ENCODE assay signal across 22 mouse cellular contexts in the genomic region with DNA sequence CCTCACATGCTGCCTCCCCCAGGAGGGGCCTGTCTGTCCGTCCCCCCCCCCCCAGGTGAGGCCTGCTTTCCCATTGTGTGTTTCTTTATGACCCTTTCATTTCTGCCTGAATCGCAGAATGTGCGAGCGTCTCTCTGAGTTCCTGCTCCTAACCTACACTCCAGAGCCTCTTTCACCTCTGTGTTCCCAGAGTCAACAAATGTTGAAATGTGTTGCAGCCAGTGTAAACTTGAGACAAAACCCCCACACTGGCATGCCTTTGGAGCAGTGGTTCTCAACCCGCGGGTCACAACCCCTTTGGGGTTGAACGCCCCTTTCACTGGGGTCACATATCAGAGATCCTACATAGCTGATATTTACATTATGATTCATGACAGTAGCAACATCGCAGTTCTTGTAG. TPM values are rescaled to one million over a fixed set of nuclear protein-coding genes. Genes with fewer than 3 reads are reported as not detected.
DNase-seq lines count a peak whose midpoint lies in the region; ATAC-seq and TF ChIP-seq lines count a peak whose summit lies in the region.
"Had no signal": no experiment of that assay in that cellular context is flagged by ENCODE, and none has a peak within 500 bp of the region (broad histone marks: within the 10 kb centered on the region; RNA-seq: fewer than 3 reads in every experiment).

No protein-coding gene starts in this region.

- no peaks in the 10 kb centered on the region for H3K36me3 ChIP-seq in kidney, embryonic 15.5 days
- no peaks in the 10 kb centered on the region for H3K36me3 ChIP-seq in embryonic facial prominence, embryonic 10.5 days (replicated peaks)
- no peaks in the 10 kb centered on the region for H3K36me3 ChIP-seq in liver, embryonic 12.5 days
- no peaks in the 10 kb centered on the region for H3K36me3 ChIP-seq in thymus, adult 2 months (ENCODE audit: control insufficient read depth, insufficient read depth, low read length)
- H3K36me3 ChIP-seq: forebrain, embryonic 12.5 days; hindbrain, embryonic 15.5 days; limb, embryonic 13.5 days; midbrain, embryonic 15.5 days had no signal

- TF ChIP-seq CTCF in thymus, adult 2 months (IDR thresholded peaks at IDR 0.05; ENCODE audit: borderline replicate concordance, control insufficient read depth, extremely low read depth, insufficient read depth, low read length, poor library complexity) = no peak

- H3K9me3 ChIP-seq in kidney, embryonic 15.5 days (replicated peaks) = peaks cover 11% of the 10 kb centered on the region
- peaks cover 16% of the 10 kb centered on the region; the same call in 1 of the 2 replicates for H3K9me3 ChIP-seq in embryonic facial prominence, embryonic 10.5 days
- no peaks in the 10 kb centered on the region for H3K9me3 ChIP-seq in liver, embryonic 12.5 days (replicated peaks)
- H3K9me3 ChIP-seq: hindbrain, embryonic 15.5 days; limb, embryonic 13.5 days; midbrain, embryonic 15.5 days had no signal

- H3K4me2 ChIP-seq in kidney, embryonic 15.5 days = no peak overlapping the region
- no peak overlapping the region; the same call in 1 of the 2 replicates for H3K4me2 ChIP-seq in liver, embryonic 12.5 days
- H3K4me2 ChIP-seq: forebrain, embryonic 12.5 days; hindbrain, embryonic 15.5 days; limb, embryonic 13.5 days; midbrain, embryonic 15.5 days had no signal

- ATAC-seq in kidney, embryonic 15.5 days (replicated peaks; ENCODE audit: low FRiP score) = 0 out of 2 replicates have a peak, but pooled peaks have one; percentile 22
- peak; percentile 41; the same call in 1 of the 2 replicates for ATAC-seq in liver, embryonic 12.5 days
- ATAC-seq: midbrain, embryonic 15.5 days had no signal

- 74% methylated on average over 8 of the region's 8 CpGs for WGBS in kidney, embryonic 15.5 days
- WGBS in embryonic facial prominence, embryonic 10.5 days = 82% methylated on average over 8 of the region's 8 CpGs
- 74% methylated on average over 7 of the region's 8 CpGs for WGBS in liver, embryonic 12.5 days (ENCODE audit: insufficient replicate concordance)
- 88% methylated on average over 8 of the region's 8 CpGs for WGBS in thymus, adult 2 months

- H3K27me3 ChIP-seq in kidney, embryonic 15.5 days = no peaks in the 10 kb centered on the region
- peaks cover 46% of the 10 kb centered on the region for H3K27me3 ChIP-seq in embryonic facial prominence, embryonic 10.5 days (replicated peaks; ENCODE audit: low read depth, poor library complexity, severe bottlenecking)
- H3K27me3 ChIP-seq in liver, embryonic 12.5 days (replicated peaks) = peaks cover 4% of the 10 kb centered on the region; the same call in 1 of the 2 replicates
- no peaks in the 10 kb centered on the region for H3K27me3 ChIP-seq in thymus, adult 2 months (ENCODE audit: control insufficient read depth, insufficient read depth, low read length)
- H3K27me3 ChIP-seq: limb, embryonic 13.5 days; megakaryocyte, embryonic 14.5 days had no signal

- TF ChIP-seq POLR2A in thymus, adult 2 months (IDR thresholded peaks at IDR 0.05; ENCODE audit: control insufficient read depth, extremely low read depth, insufficient read depth, low read length, poor library complexity) = no peak

- peak overlapping the region; percentile 48; the same call in 1 of the 2 replicates for H3K27ac ChIP-seq in kidney, embryonic 15.5 days
- 0 out of 2 replicates have a peak overlapping the region, but pooled peaks have one; percentile 26 for H3K27ac ChIP-seq in embryonic facial prominence, embryonic 10.5 days (replicated peaks)
- peak overlapping the region; percentile 68 for H3K27ac ChIP-seq in liver, embryonic 12.5 days
- H3K27ac ChIP-seq in thymus, adult 2 months (ENCODE audit: control insufficient read depth, insufficient read depth, low read length) = no peak overlapping the region
- H3K27ac ChIP-seq: forebrain, embryonic 12.5 days; heart, adult 2 months; hindbrain, embryonic 15.5 days; limb, embryonic 13.5 days; midbrain, embryonic 15.5 days had no signal

- no peak overlapping the region for H3K9ac ChIP-seq in kidney, embryonic 15.5 days
- H3K9ac ChIP-seq in liver, embryonic 12.5 days = no peak overlapping the region
- H3K9ac ChIP-seq: forebrain, embryonic 12.5 days; hindbrain, embryonic 15.5 days; limb, embryonic 13.5 days; midbrain, embryonic 15.5 days had no signal

- DNase-seq in kidney, postnatal 36 days = no peak
- DNase-seq in embryonic facial prominence, embryonic 10.5 days (ENCODE audit: low spot score) = no peak
- peak; percentile 40 for DNase-seq in lung, postnatal 25 days (ENCODE audit: low spot score)
- no peak for DNase-seq in thymus, adult 2 months
- no peak for DNase-seq in right cerebral cortex, adult 2 months (ENCODE audit: low spot score in 2 of 2)
- no peak for DNase-seq in right cerebral cortex, adult 18-20 months
- DNase-seq: adrenal gland, postnatal 36 days; cerebellum, adult 11-12 months; cerebellum, postnatal 36 days; gastrocnemius, postnatal 25 days; heart, adult 2 months; heart, postnatal 36 days; right cerebral cortex, postnatal 25 days; thymus, postnatal 14 days had no signal

- peaks cover 48% of the 10 kb centered on the region for H3K4me1 ChIP-seq in kidney, embryonic 15.5 days
- H3K4me1 ChIP-seq in embryonic facial prominence, embryonic 10.5 days = peaks cover 46% of the 10 kb centered on the region
- peaks cover 20% of the 10 kb centered on the region for H3K4me1 ChIP-seq in liver, embryonic 12.5 days
- 0 out of 2 replicates have a peak, but pooled peaks cover 4% of the 10 kb centered on the region for H3K4me1 ChIP-seq in thymus, adult 2 months (replicated peaks; ENCODE audit: control insufficient read depth, insufficient read depth, low read length)
- H3K4me1 ChIP-seq: forebrain, embryonic 12.5 days; hindbrain, embryonic 15.5 days; midbrain, embryonic 15.5 days had no signal

- H3K4me3 ChIP-seq in kidney, embryonic 15.5 days (replicated peaks) = no peak overlapping the region
- no peak overlapping the region for H3K4me3 ChIP-seq in embryonic facial prominence, embryonic 10.5 days
- no peak overlapping the region for H3K4me3 ChIP-seq in liver, embryonic 12.5 days
- H3K4me3 ChIP-seq in thymus, adult 2 months (ENCODE audit: control insufficient read depth, insufficient read depth, low read length) = no peak overlapping the region
- H3K4me3 ChIP-seq: forebrain, embryonic 12.5 days; heart, adult 2 months; hindbrain, embryonic 15.5 days; limb, embryonic 13.5 days; megakaryocyte, embryonic 14.5 days; midbrain, embryonic 15.5 days; myocyte had no signal

RNA-seq across cellular contexts. Expression of gene Hes1, which starts 49.6 kb away (rescaled TPM):
- polyA plus RNA-seq in kidney, embryonic 15.5 days (2015; fragmentation: Nextera tagmentation; extraction: Ambion mirVana) = 57.4 and 63.3 TPM in 2 replicates
- 43.3 and 47.2 TPM in 2 replicates for polyA plus RNA-seq in embryonic facial prominence, embryonic 10.5 days (2016; fragmentation: Nextera tagmentation; extraction: Ambion mirVana)
- polyA plus RNA-seq in liver, embryonic 12.5 days (2016; fragmentation: Nextera tagmentation; extraction: Ambion mirVana) = 12.5 and 12.7 TPM in 2 replicates
- polyA plus RNA-seq in thymus, adult 2 months (2012; rRNA removed) = 33.4 and 40.6 TPM in 2 replicates
